In genomic region chr3:152300376-152301337, GRCm38 (mm10) we compare ENCODE assay signal across 14 mouse cellular contexts. TPM values are rescaled to one million over a fixed set of nuclear protein-coding genes. Genes with fewer than 3 reads are reported as not detected.
DNase-seq lines count a peak whose midpoint lies in the region; ATAC-seq and TF ChIP-seq lines count a peak whose summit lies in the region.
"Had no signal": no experiment of that assay in that cellular context is flagged by ENCODE, and none has a peak within 500 bp of the region (broad histone marks: within the 10 kb centered on the region; RNA-seq: fewer than 3 reads in every experiment).

No protein-coding gene starts in this region.

- H3K9me3 ChIP-seq in heart, postnatal 0 days (replicated peaks; ENCODE audit: control insufficient read depth, low read length): no peaks in the 10 kb centered on the region
- H3K9me3 ChIP-seq in heart, embryonic 11.5 days (replicated peaks; ENCODE audit: control insufficient read depth, low read length): no peaks in the 10 kb centered on the region
- no peaks in the 10 kb centered on the region for H3K9me3 ChIP-seq in lung, embryonic 15.5 days
- H3K9me3 ChIP-seq in limb, embryonic 14.5 days (ENCODE audit: control insufficient read depth, low read length): no peaks in the 10 kb centered on the region
- H3K9me3 ChIP-seq: heart, embryonic 13.5 days; megakaryocyte, embryonic 14.5 days had no signal

- H3K4me2 ChIP-seq in heart, postnatal 0 days (ENCODE audit: low read depth, low read length): no peak overlapping the region
- H3K4me2 ChIP-seq in heart, embryonic 11.5 days: no peak overlapping the region
- H3K4me2 ChIP-seq in lung, embryonic 15.5 days: no peak overlapping the region
- H3K4me2 ChIP-seq in limb, embryonic 14.5 days (replicated peaks; ENCODE audit: low read depth, low read length, severe bottlenecking): no peak overlapping the region
- H3K4me2 ChIP-seq: heart, embryonic 13.5 days had no signal

- no peak overlapping the region for H3K9ac ChIP-seq in heart, postnatal 0 days (replicated peaks; ENCODE audit: low read depth, low read length)
- no peak overlapping the region for H3K9ac ChIP-seq in heart, embryonic 11.5 days (ENCODE audit: low read depth, low read length)
- H3K9ac ChIP-seq in lung, embryonic 15.5 days: no peak overlapping the region
- H3K9ac ChIP-seq in limb, embryonic 14.5 days (ENCODE audit: low read depth, low read length, severe bottlenecking): no peak overlapping the region
- H3K9ac ChIP-seq: heart, embryonic 13.5 days had no signal

- WGBS in heart, postnatal 0 days: 88% methylated on average over 14 of the region's 14 CpGs
- 91% methylated on average over 14 of the region's 14 CpGs for WGBS in heart, embryonic 11.5 days (ENCODE audit: insufficient replicate concordance)
- 56% methylated on average over 14 of the region's 14 CpGs for WGBS in lung, embryonic 15.5 days
- 64% methylated on average over 14 of the region's 14 CpGs for WGBS in limb, embryonic 14.5 days

- H3K4me1 ChIP-seq in heart, postnatal 0 days (ENCODE audit: control insufficient read depth, insufficient read depth): peaks cover under 1% of the 10 kb centered on the region
- peaks cover 23% of the 10 kb centered on the region for H3K4me1 ChIP-seq in heart, embryonic 11.5 days (ENCODE audit: control insufficient read depth, insufficient read depth, low read length)
- peaks cover 31% of the 10 kb centered on the region for H3K4me1 ChIP-seq in lung, embryonic 15.5 days
- H3K4me1 ChIP-seq in limb, embryonic 14.5 days (ENCODE audit: control insufficient read depth, insufficient read depth, low read length): peaks cover 10% of the 10 kb centered on the region; the same call in 1 of the 2 replicates

- TF ChIP-seq EP300 in heart, postnatal 0 days (IDR thresholded peaks at IDR 0.05; ENCODE audit: low read depth): no peak

- no peak for TF ChIP-seq POLR2A in limb, embryonic 14.5 days (IDR thresholded peaks at IDR 0.05; ENCODE audit: borderline replicate concordance, extremely low read depth, insufficient read depth, insufficient read length)

- no peak overlapping the region for H3K4me3 ChIP-seq in heart, postnatal 0 days (ENCODE audit: low read depth, low read length)
- H3K4me3 ChIP-seq in heart, embryonic 11.5 days (ENCODE audit: low read depth, low read length): no peak overlapping the region
- no peak overlapping the region for H3K4me3 ChIP-seq in lung, embryonic 15.5 days
- no peak overlapping the region for H3K4me3 ChIP-seq in limb, embryonic 14.5 days (replicated peaks; ENCODE audit: low read length)
- H3K4me3 ChIP-seq: heart, embryonic 13.5 days; megakaryocyte, embryonic 14.5 days had no signal

- no peaks in the 10 kb centered on the region for H3K27me3 ChIP-seq in heart, postnatal 0 days (ENCODE audit: control insufficient read depth, insufficient read depth, low read length)
- no peaks in the 10 kb centered on the region for H3K27me3 ChIP-seq in heart, embryonic 11.5 days (ENCODE audit: control insufficient read depth, insufficient read depth, low read length)
- H3K27me3 ChIP-seq in lung, embryonic 15.5 days: no peaks in the 10 kb centered on the region
- no peaks in the 10 kb centered on the region for H3K27me3 ChIP-seq in limb, embryonic 14.5 days (ENCODE audit: control insufficient read depth, insufficient read depth, low read length)
- H3K27me3 ChIP-seq: heart, embryonic 13.5 days; megakaryocyte, embryonic 14.5 days had no signal

- H3K27ac ChIP-seq in heart, postnatal 0 days (ENCODE audit: low read depth): no peak overlapping the region
- H3K27ac ChIP-seq in heart, embryonic 11.5 days (ENCODE audit: low read depth, low read length): no peak overlapping the region
- peak overlapping the region; percentile 96 for H3K27ac ChIP-seq in lung, embryonic 15.5 days
- no peak overlapping the region for H3K27ac ChIP-seq in limb, embryonic 14.5 days (replicated peaks; ENCODE audit: low read depth, low read length)

- no peak for ATAC-seq in heart, postnatal 0 days (ENCODE audit: insufficient read depth, low read depth)
- no peak for ATAC-seq in heart, embryonic 11.5 days (replicated peaks; ENCODE audit: insufficient number of reproducible peaks, low FRiP score, low TSS enrichment)
- peak; percentile 88 for ATAC-seq in lung, embryonic 15.5 days (ENCODE audit: borderline replicate concordance, extremely low read depth, low FRiP score, low TSS enrichment)
- peak; percentile 46; the same call in 1 of the 2 replicates for ATAC-seq in limb, embryonic 14.5 days (ENCODE audit: low FRiP score, low read depth)
- ATAC-seq in frontal cortex, adult (ENCODE audit: low TSS enrichment): no peak
- ATAC-seq: CD4-positive, CD25-positive, alpha-beta regulatory T cell, adult 4 months had no signal

- peak; percentile 28; the same call in 1 of the 2 replicates for TF ChIP-seq CTCF in heart, postnatal 0 days (IDR thresholded peaks at IDR 0.05; ENCODE audit: low read depth)

- H3K36me3 ChIP-seq in heart, postnatal 0 days (replicated peaks; ENCODE audit: control insufficient read depth, insufficient read depth, low read length): peaks cover 12% of the 10 kb centered on the region
- peaks cover 9% of the 10 kb centered on the region for H3K36me3 ChIP-seq in heart, embryonic 11.5 days (ENCODE audit: control insufficient read depth, insufficient read depth, low read length)
- 0 out of 2 replicates have a peak, but pooled peaks cover 3% of the 10 kb centered on the region for H3K36me3 ChIP-seq in lung, embryonic 15.5 days
- peaks cover 29% of the 10 kb centered on the region for H3K36me3 ChIP-seq in limb, embryonic 14.5 days (ENCODE audit: control insufficient read depth, insufficient read depth, low read length)

- DNase-seq in heart, postnatal 0 days (ENCODE audit: low spot score): no peak
- DNase-seq in lung, adult 18-20 months: no peak
- DNase-seq in ES-CJ7 (ENCODE audit: low read depth, low spot score): peak; percentile 19
- peak; percentile 52 for DNase-seq in limb, embryonic 14.5 days (ENCODE audit: low spot score)
- no peak for DNase-seq in adrenal gland, postnatal 36 days
- DNase-seq: cerebellum, adult 2 months; retina, postnatal 1 day; thymus, adult 18-20 months had no signal

RNA-seq across cellular contexts. Expression of gene Nexn, which starts 34.5 kb away (rescaled TPM):
- 32.1 and 88.6 TPM in 2 replicates for total RNA-seq in heart, postnatal 0 days (2014; rRNA removed; ENCODE audit: low replicate concordance)
- polyA plus RNA-seq in heart, postnatal 0 days (2015; fragmentation: Nextera tagmentation; extraction: Ambion mirVana): 314 and 316 TPM in 2 replicates
- 165 and 210 TPM in 2 replicates for polyA plus RNA-seq in heart, embryonic 11.5 days (2014; fragmentation: Nextera tagmentation; extraction: Ambion mirVana)
- polyA plus RNA-seq in lung, embryonic 15.5 days (2015; fragmentation: Nextera tagmentation; extraction: Ambion mirVana): 64.4 and 75.1 TPM in 2 replicates
- 7.2 and 17.5 TPM in 2 replicates for polyA plus RNA-seq in limb, embryonic 14.5 days (2012; rRNA removed)
- 23.8 and 26.0 TPM in 2 replicates for polyA plus RNA-seq in limb, embryonic 14.5 days (2014; fragmentation: Nextera tagmentation; extraction: Ambion mirVana)
- total RNA-seq in adrenal gland, postnatal 36 days (2021): 1 to 10 TPM; 2.2 to 3.9 TPM

RNA-seq across cellular contexts. Expression of gene Miga1, which starts 39.5 kb away (rescaled TPM):
- total RNA-seq in heart, postnatal 0 days (2014; rRNA removed; ENCODE audit: low replicate concordance): 6.8 and 9.8 TPM in 2 replicates
- polyA plus RNA-seq in heart, postnatal 0 days (2015; fragmentation: Nextera tagmentation; extraction: Ambion mirVana): 8.7 and 9.0 TPM in 2 replicates
- 12.8 and 16.7 TPM in 2 replicates for polyA plus RNA-seq in heart, embryonic 11.5 days (2014; fragmentation: Nextera tagmentation; extraction: Ambion mirVana)
- 15.6 and 16.1 TPM in 2 replicates for polyA plus RNA-seq in lung, embryonic 15.5 days (2015; fragmentation: Nextera tagmentation; extraction: Ambion mirVana)
- polyA plus RNA-seq in limb, embryonic 14.5 days (2012; rRNA removed): 19.8 and 23.4 TPM in 2 replicates
- 18.0 and 19.1 TPM in 2 replicates for polyA plus RNA-seq in limb, embryonic 14.5 days (2014; fragmentation: Nextera tagmentation; extraction: Ambion mirVana)
- total RNA-seq in adrenal gland, postnatal 36 days (2021): 10 to 100 TPM in 1 of 2 experiments, 1 to 10 TPM in 1; 9.7 to 12.1 TPM

RNA-seq across cellular contexts. Expression of gene Usp33, which starts 45.6 kb away (rescaled TPM):
- 16.6 and 21.7 TPM in 2 replicates for total RNA-seq in heart, postnatal 0 days (2014; rRNA removed; ENCODE audit: low replicate concordance)
- 16.4 and 17.2 TPM in 2 replicates for polyA plus RNA-seq in heart, postnatal 0 days (2015; fragmentation: Nextera tagmentation; extraction: Ambion mirVana)
- 31.9 and 35.1 TPM in 2 replicates for polyA plus RNA-seq in heart, embryonic 11.5 days (2014; fragmentation: Nextera tagmentation; extraction: Ambion mirVana)
- 49.5 and 50.6 TPM in 2 replicates for polyA plus RNA-seq in lung, embryonic 15.5 days (2015; fragmentation: Nextera tagmentation; extraction: Ambion mirVana)
- polyA plus RNA-seq in limb, embryonic 14.5 days (2012; rRNA removed): 44.0 and 54.9 TPM in 2 replicates
- polyA plus RNA-seq in limb, embryonic 14.5 days (2014; fragmentation: Nextera tagmentation; extraction: Ambion mirVana): 44.9 and 50.9 TPM in 2 replicates
- 10 to 100 TPM; 84.3 to 95.8 TPM for total RNA-seq in adrenal gland, postnatal 36 days (2021)

Comparison
In these comparisons a context has a peak if more than half of its experiments do, and no peak if none do; other contexts are left out.
1. ATAC-seq: peak in lung, embryonic 15.5 days (single experiment) and limb, embryonic 14.5 days (single experiment); none in heart, postnatal 0 days (single experiment), heart, embryonic 11.5 days (single experiment) and frontal cortex, adult (single experiment).
2. DNase-seq: peak in ES-CJ7 (single experiment) and limb, embryonic 14.5 days (single experiment); none in heart, postnatal 0 days (single experiment), lung, adult 18-20 months (0 of 2) and adrenal gland, postnatal 36 days (0 of 2).